Mouse (Mus musculus) CD4-positive, CD25-positive, alpha-beta regulatory T cell, adult 4 months (primary cell): Measurements from ENCODE around the gene Stil. TPM values are rescaled to one million over a fixed set of nuclear protein-coding genes. Genes with fewer than 3 reads are reported as not detected.

Source experiments
- ATAC-seq: one replicate; pipeline ENCODE4 v1.8.0; 2017
- polyA plus RNA-seq, 2 experiments: library from polyadenylated mRNA; unstranded; fragments of 100-300 nt; shearing (Covaris generic); gene quantifications; one replicate each; pipeline ENCODE4 v1.2.1; 2017

Gene Stil
- polyA plus RNA-seq, 2 experiments from 2014 or later: 2.0 TPM

DNA sequence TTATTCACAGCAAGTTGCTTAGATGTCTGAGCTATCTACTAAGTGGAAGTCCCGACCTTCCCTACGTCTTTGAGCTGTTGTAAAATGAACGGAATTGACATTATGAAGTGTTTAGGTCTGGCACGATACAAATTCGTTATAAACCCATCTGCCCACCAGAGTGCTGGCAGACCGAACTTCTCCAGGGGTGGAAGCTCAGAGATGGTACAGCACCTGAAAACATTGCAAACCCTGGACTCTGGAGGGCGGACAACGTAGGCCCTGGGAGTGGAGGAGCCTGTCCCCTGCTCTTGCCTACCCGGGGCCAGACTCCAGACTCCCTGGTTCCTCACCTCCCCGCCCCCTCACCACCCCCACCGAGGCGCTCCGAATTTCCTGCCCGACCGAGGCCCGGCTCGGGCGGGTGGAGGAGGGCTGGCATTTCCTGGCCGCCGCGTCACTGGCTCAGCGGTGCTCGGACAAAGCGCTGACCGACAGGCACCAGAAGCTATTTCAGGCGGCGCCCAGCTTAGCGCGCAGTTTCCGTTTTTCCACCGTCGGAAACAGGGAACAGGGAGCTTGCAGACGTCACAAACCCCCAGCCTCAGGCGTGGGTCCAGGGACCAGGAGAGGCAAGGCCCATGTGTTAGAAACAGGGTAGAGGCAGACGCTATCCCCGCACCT lies 52.5 kb downstream of the Stil start:
- ATAC-seq: no peak

DNA sequence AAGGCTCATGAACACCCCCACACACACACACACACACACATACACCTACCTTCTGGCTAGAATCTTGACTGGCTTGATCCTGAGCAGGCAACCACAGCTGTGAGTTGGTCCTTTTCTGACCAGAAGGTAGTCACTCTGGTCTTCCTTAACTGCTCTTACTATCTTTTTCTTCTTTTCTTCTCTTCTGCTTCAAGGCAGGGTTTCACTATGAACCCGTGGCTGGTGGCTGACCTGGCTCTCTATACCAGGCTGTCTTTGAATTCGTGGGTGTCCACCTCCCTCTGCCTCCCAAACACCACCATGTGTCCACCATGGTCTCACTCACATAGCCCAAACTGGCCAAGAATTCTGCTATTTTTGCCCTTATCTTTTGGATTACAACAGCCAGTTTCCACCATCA lies 55.1 kb downstream of the Stil start:
- no peak for ATAC-seq

DNA sequence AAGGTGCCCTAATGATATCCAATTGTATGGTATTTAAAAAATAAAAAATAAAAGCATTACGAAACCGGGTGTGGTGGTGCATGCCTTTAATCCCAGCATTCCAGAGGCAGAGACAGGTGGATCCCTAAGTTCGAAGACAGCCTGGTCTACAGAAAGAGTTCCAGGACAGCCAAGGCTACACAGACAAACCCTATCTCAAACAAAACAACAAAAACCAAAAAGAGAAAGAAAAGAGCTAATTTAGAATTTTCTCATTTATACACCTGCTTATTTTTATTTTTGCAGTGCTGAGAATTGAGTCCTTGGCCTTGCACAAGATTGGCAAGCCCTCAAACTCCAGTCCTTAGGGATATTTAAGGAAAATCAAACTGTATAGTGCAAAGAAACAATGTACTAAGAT lies 55.7 kb downstream of the Stil start:
- no peak for ATAC-seq

DNA sequence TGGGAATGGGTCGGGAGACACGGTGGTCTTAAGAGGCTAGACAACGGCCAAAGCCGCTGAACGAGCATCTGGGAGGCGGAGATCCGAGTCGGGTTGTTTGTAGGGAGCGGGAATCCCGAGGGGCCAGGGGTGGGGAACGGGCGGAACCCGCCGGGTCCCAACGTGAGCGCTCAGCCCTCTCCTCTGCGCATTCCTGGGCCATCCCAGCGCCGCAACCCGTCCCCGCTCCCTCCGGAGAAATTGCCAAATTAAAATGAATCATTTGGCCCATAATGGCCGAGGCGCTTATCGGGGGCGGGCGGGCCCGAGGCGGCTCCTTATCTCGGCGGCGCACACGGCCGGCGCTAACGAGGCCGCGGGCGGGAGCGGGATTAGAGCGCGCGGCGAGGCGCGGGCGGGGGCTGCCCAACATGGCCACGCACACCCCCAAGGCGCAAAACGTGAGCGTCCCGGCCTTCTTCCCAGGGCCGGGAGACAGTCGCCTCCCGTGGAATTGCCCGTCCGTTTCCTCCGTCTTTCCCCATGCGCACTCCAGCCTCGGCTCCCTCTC lies 56.5 kb downstream of the Stil start, which contains the start of gene Tal1:
TSS of gene Tal1 (plus strand) at position 56 of the 550 bp plus-strand sequence.
- peak; percentile 26 for ATAC-seq

DNA sequence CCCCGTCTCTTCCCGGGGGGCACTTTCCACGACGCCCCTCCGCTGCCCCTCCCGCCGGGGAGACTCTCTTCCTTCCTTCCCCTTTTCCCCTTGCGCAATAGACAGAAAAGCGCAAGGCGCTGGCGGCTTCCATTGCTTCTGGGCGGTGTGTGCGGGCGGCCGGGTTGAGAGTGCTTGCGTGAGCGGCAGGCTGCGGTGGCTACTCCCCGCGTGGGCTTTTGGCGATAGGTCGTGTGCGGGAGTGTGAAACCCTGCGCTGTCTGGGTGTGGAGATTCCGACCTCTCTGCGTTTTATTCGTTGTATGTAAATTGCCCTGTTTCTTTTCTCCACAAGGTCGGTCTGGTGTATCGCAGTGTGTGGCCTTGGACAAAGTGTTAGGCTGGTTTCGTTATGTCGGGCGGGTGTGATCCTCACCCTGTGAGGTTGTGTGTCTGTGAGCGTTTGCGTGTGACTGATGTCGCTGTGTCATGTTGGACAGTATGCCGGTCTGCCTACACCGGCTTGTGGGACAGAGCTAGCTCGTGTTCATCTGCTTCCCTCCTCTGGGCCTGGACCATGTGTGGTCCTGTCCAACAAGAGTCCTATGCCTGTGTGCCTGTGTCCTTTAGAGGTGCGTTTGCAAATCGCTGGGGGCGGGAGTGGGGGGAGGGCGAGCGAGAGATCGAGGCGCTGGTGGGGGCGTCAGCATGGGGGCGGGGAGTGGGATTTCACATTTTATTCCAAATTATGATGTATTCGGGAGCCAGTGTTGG lies 57.1 kb downstream of the Stil start:
- peak; percentile 52 for ATAC-seq

DNA sequence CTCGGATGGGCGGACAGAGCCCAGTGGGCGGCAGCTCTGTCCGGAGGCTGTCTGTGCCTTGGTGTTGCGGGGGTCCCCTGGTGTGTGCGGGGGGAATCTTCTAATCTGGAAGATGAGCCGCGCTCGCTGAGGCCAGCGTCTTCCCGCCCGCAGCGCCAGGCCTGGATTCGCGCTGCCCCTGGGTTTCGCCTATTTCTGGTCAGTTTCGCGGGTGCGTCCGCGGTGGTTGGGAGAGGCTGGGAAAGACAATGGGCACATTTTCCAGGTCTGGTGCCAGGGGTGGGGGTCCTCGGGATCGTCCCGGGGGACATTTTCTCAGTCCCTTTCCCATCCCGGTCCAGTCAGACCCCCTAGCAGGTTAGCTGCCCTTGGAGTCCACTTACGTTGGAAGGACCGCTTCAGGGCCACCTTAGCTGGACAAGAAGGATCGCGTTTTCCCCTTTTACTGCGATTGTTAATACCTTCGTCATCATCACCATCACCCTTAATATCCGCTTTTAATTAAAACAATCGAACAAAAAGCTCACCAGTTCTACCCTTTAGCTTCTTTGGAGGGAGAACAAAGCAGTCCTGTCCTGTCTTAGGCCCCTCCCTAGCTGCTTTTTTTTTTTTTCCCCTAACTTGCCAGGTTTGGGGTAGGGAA lies 57.8 kb downstream of the Stil start:
- no peak for ATAC-seq

DNA sequence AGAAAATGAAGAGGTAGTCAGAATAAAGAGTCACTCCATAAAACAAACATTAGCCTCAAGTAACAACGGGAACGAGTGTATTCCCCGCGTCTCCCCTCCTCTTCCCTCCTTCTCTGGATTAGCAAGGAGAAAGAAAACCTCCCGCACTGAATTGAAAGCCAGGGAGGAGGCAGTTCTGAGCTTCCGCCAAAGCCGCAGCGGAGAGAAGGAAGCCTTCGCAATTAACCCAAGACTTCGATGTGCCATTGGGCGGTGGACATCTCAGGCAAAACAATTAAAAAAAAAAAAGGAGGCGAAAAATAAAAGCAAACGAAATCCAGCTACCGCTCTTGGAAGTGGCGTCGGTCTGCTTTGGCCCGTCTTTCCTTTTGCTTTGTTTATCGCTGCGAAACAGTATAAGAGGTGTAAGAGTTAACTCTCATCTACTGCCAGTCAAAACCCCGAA lies 58.4 kb downstream of the Stil start:
- ATAC-seq: peak; percentile 39

DNA sequence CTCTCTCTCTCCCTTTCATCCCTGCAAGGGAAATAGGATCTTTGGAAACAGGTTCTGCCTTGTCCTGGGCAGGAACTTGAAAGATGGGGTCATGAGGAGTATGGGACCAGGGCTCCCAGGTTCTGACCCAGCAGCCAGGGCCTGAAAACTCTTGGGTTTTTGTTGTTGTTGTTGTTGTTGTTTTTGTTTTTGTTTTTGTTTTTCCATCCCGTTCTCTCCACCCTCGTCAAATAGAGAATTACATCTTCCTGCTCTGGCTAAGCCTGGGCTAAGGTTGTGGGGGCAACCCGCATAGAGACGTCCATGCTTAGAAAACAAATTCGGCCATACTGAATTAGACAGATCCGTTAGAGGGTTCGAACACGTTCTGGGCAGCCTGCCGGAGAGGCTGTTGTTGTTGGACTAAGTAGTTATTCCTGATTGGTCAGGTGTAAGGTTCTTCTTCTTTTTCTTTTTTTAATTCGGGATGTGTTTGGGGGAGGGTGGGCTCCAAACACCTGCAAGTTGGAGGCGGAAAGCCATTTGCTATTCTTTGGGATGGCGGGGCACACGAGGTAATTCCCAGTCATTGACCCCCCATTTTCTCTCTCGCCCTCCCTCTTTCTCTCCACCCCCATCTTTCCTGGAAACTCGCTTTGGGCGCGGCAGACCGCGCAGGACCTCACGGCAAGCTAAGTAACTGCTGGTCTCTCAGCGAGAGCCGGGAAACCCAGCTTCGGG lies 59.1 kb downstream of the Stil start:
- no peak for ATAC-seq

DNA sequence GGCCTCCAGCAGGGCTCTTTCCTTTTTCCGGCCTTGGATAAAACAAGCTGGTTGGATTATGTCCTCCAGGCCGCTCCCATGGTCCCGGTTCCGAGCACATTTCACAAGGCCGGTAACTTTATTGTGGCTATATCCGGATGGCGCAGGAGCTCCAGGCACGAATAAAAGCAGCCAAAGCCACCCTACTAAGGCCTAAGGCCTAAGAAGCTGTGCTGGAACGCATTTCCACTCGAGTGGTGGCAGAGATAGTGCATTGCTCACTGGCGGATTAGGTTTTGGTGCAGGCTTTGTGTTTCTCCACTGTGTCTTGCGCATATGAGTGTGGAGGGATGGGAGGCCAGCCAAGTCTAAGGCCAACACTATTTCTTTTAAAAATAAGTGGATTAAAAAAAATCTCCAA lies 59.9 kb downstream of the Stil start:
- ATAC-seq: no peak

DNA sequence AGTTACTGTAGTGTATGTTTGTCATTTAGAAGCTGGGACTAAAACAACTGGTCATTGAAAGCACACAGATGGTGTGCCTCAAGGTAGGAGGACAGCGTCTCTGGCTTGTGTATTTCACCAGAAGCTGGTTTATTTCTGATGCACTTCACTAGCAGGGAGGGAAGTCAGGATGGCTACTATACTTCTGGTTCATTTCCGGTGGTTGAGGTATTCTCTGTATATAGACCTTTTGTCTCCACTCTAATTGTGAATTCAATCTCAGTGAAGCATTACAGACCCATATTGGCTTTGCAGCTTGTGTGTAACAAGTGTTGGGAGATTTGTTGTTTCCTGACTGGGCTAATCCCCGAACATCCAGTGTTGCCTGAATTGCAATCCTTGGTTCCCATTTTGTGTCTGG lies 60.8 kb downstream of the Stil start:
- no peak for ATAC-seq

DNA sequence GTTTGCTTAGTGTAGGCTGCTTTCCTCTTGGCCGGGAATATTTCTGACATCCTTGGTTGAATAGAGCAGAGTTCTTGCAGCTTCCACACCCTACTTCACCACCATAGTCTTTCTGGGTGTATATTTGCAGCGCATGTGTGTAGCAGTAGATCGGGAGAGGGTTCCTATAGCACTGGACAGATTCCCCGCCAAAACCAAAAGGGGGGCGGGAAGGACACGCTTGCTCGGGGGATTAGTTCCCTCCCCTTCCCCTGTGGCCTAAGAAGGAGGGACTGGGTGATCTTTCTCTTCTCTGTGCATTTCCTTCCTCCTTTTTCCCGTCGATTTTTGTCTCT lies 62.5 kb downstream of the Stil start:
- no peak for ATAC-seq

DNA sequence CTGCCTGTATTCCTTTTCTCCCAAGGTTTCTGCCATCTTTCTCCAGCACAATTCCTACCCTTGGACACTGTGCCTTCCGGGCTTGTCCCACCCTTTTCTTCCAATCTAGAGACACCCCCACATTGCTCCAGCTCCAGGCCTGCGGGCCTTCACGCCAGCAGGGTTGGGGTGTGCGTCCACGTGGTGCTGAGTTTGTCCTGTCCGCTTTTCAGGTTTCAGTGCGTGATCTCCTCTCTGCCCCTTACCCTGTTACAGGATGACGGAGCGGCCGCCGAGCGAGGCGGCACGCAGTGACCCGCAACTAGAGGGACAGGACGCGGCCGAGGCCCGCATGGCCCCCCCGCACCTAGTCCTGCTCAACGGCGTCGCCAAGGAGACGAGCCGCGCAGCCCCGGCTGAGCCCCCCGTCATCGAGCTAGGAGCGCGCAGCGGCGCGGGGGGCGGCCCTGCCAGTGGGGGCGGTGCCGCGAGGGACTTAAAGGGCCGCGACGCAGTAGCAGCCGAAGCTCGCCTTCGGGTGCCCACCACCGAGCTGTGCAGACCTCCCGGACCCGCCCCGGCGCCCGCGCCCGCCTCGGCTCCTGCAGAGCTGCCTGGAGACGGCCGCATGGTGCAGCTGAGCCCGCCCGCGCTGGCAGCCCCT lies 63.0 kb downstream of the Stil start:
- peak; percentile 40 for ATAC-seq

DNA sequence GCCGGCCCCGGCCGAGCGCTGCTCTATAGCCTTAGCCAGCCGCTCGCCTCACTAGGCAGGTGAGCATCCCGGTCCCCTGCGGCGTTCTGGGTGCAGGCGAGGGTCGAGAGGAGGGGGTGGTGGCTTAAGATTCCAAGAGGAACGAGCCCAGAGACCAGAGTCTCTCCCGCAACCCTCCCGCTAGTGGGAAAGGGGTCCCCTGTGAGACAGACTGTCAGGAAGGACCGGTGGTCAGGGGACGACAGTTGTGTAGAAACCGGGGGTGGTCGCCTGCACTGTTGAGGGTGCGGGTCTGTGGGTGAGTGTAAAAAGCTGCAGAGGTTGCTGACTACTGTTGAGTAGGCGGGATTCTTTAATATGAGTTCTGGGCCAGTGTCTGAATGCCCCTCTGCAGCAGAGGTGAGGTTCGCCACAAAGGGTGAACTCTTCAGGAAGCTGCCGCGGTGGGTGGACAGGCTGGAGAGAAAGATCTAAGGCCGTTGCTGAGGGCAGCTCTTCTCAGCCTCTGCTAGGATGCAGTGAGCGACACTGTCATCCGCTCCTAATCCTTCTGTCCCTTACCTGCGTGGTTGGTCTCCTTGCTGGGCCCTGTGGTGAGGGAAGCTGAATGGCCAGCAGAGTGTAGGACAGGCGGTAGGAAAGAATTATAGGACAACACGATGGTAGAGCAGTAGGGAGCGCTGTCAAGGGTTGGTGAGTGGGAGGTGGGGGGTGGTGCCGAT lies 63.7 kb downstream of the Stil start:
- peak; percentile 3 for ATAC-seq

DNA sequence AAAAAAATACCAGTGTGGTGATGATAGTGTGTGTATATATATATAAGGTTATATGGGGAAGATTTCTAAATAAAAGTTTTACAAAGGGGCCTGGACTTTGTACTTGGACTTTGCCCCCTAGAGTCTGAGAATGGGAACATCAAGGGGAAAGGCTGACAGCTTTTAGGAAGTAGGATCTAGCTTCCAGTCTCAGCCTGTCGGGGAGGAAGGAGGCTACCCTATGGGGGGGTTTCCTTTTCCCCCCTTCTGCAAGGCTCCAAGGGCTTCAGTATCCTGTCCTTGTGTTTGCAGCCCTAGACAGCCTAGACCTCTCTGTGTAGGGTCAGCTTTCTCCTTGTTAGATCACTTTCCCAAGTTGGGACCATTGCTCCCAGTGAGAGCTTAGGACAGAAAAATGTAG lies 71.7 kb downstream of the Stil start:
- ATAC-seq: no peak

DNA sequence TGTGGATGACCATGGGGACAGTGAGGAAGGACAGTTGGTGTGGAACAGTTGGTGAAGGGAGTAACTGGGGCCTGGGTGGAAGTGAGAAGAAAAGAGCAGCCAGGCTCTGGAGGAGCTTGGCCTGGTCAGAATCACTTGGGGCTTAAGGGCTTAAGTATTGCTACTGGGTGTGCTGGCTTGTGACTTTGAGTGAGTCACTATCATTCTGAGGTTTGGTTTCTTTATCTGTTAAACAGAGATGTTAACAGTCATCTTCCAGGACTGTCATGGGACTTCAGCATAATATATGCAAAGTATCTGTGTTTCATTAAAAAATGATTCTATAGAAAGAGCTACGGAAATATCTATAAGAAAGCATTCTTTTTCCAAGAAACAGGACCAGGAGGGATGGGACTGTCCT lies 74.8 kb downstream of the Stil start:
- ATAC-seq: peak; percentile 59

DNA sequence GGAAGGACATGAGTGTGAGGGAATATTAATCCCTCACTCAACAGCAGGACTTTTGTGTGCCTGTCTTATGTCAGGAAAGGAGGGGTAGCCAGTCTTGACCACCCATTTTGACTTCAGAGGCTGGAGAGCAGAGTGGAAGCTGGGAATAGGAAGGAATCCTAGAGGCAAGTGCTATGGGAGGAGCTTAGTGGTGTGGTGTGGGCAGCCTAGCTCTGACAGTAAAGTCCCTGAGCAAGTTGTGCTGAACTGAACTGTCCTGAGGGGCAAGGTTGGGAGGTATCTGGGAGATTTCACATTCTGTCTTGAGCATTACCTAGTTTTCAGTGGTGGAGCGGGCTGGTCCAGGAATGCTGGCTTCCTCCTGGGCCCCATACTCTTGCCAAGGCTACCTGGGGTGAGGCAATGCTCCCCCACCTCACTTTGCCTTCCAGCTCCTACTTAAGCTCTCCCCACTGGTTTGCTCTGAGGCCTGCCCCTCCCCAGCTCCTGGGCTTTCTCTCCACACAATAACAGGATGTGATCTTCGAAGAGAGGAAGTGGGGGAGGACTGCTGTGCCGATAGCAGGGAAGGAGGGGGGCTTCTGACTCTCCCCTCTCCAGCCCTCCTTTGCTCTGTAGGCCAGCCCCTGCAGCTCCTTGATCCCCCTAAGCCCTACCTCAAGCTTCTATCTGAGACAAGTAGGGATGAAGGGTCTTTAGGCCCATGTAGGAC lies 75.4 kb downstream of the Stil start:
- peak; percentile 93 for ATAC-seq

DNA sequence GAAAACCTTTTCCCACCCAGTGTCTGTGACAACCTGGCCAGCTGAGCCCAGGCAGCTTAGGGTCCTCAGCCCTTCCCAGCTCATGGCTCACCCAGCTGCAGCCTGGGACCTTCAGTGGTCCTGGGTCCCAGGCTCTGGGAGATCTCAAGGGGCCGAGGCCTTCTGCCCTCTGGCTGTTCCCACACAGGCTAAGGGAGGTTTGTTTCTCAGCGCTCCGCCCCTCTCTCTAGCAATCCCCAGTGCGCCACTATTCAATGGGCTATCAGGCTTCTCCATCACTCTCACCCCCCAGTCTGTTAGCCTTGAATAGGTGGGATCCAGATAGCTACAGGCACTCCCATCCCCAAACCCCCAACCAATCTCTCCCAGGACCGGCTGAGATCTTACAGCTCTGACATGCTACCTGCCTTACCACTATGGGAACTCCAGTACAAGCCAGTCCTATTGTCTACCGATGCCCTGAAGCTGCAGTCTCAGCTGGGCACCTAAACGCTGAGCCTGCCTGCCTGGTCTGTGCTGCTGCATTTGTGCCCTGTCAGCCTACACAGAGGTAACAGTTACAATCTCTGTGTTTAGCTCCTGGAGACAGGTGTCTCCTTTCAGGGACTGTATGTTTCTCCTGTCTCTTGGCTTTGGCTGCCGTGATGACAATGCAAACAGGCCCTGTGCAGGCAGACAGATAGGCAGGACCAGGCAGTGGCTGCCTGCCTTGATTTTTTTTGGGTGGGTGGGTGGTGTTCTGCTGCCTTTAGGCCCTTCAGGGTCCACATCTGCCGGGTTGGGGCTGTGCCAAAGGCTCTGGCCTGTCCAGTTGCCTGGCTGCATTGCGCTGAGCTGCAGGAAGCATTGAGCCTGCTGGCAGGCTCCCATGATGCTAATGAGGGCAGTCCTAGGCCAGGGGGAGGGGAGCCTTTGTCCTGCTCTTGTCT lies 79.2 kb downstream of the Stil start:
- ATAC-seq: no peak

DNA sequence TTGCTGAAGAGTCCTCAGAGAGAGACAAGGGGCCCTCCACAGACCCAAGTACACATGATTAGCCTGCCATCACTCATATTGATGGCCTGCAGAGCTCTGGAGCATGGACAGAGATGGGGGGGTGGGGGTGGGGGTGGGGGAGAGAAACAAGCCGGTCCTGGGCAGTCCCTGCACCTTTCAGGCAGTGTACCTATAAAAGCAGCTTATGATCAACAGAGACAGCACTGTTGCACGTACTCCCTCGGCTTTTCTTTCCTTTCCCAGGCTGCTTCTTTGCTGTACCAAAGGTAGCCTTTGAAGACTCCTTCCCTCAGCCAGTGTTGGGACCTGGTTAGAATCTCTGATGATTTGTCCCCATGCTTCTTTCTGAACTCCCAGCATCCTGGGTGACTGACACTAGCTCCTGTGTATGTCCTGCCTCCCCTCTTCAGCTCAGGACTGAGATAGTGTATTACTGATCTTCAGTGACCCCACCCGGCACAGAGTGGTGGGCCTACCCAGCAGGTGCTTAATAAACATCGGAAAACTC lies 79.9 kb downstream of the Stil start:
- ATAC-seq: no peak

DNA sequence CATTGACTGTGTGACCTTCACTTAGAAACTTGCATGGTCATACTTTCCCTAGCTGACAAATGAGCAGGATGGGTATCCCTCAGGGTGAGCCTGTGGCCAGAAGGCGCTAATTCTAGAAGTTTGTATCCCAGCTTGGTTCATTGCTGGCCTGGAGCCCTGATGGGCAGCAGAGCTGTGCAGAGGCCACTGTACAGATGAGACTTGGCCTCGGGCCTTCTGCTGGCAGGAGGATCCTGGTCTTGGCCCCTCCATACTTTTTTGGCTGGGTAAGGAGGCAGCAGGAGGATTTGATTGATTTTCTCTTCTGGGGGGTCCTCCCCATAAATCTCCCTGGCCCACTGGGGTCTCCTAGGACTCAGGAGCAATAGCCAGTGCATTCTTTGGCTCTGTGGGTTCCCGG lies 83.1 kb downstream of the Stil start:
- ATAC-seq: no peak
